Mouse (Mus musculus): ENCODE measurements around the gene Elk4.

DNA sequence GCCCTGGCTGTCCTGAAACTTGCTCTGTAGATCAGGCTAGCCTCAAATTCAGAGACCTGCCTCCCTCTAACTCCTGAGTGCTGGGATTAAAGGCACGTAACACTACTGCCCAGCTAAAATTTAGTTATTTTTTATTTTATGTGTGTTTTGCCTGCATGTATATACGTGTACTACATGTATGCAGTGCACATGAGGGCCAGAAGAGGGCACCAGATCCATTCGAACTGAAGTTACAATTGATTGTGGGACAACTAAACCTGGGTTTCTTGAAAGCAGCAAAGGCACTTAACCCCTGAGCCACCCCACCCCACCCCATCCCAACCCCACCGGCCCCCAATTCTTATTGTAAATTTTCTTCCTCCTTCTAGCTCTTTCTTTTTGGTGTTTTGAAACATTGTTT, 12.3 kb upstream of the Elk4 start:
- TF ChIP-seq CTCF (IDR thresholded peaks at IDR 0.05; ENCODE audit: low read depth, low read length) (peak; percentile 25; the same call in 1 of the 2 replicates), POLR2A (IDR thresholded peaks at IDR 0.05; ENCODE audit: borderline replicate concordance, low read depth, low read length) (no peak)

Data from bone marrow macrophage, adult 2 months (primary cell).